Mouse (Mus musculus): ENCODE results near the gene Sh3gl1.
A peak's percentile ranks its signal among the peaks of the same experiment; 100 is the strongest.

Gene Sh3gl1

GRCm38 (mm10) chr17:56039345-56039744, 2.9 kb upstream of the Sh3gl1 start:
- DNase-seq: no peak

- DNase-seq: no peak
Measured at GRCm38 (mm10) chr17:56038583-56039261, 2.3 kb upstream of the Sh3gl1 start.

GRCm38 (mm10) chr17:56036901-56037287, 459 bp upstream of the Sh3gl1 start:
- DNase-seq: no peak

GRCm38 (mm10) chr17:56035216-56035615, 1.2 kb downstream of the Sh3gl1 start:
- DNase-seq: no peak

GRCm38 (mm10) chr17:56034726-56035100, 1.7 kb downstream of the Sh3gl1 start:
- no peak for DNase-seq

- no peak for DNase-seq
Measured at GRCm38 (mm10) chr17:56034040-56034725, 2.3 kb downstream of the Sh3gl1 start.

- no peak for DNase-seq
Measured at GRCm38 (mm10) chr17:56032831-56033230, 3.6 kb downstream of the Sh3gl1 start.

- no peak for DNase-seq
Measured at GRCm38 (mm10) chr17:56032127-56032733, 4.2 kb downstream of the Sh3gl1 start.

GRCm38 (mm10) chr17:56031431-56031830, 5.0 kb downstream of the Sh3gl1 start:
- no peak for DNase-seq

GRCm38 (mm10) chr17:56030919-56031318, 5.5 kb downstream of the Sh3gl1 start:
- no peak for DNase-seq

GRCm38 (mm10) chr17:56030238-56030870, 6.1 kb downstream of the Sh3gl1 start:
- no peak for DNase-seq

- peak; percentile 59 for DNase-seq
Measured at GRCm38 (mm10) chr17:56027801-56028441, 8.5 kb downstream of the Sh3gl1 start.

GRCm38 (mm10) chr17:56026881-56027280, 9.6 kb downstream of the Sh3gl1 start:
- no peak for DNase-seq

- no peak for DNase-seq
Measured at GRCm38 (mm10) chr17:56026303-56026702, 10.1 kb downstream of the Sh3gl1 start.

- DNase-seq: no peak
Measured at GRCm38 (mm10) chr17:56024931-56025330, 11.5 kb downstream of the Sh3gl1 start.

GRCm38 (mm10) chr17:56024476-56024875, 12.0 kb downstream of the Sh3gl1 start:
- no peak for DNase-seq

- DNase-seq: no peak
Measured at GRCm38 (mm10) chr17:56023386-56023785, 13.0 kb downstream of the Sh3gl1 start.

GRCm38 (mm10) chr17:56022989-56023290, 13.5 kb downstream of the Sh3gl1 start:
- DNase-seq: no peak

- peak; percentile 34 for DNase-seq
Measured at GRCm38 (mm10) chr17:56022131-56022988, 14.1 kb downstream of the Sh3gl1 start.

- no peak for DNase-seq
Measured at GRCm38 (mm10) chr17:56021161-56021910, 15.1 kb downstream of the Sh3gl1 start.

GRCm38 (mm10) chr17:56020400-56021084, 15.9 kb downstream of the Sh3gl1 start:
- DNase-seq: no peak

Data from retina, postnatal 1 day (tissue).